Mouse (Mus musculus) v-Abl transformed pro-B cells (cell line): ENCODE results near the gene Ilkap.

Source experiments
- in situ Hi-C, 2 experiments: fragments of 400-800 bp; cut with MboI; formaldehyde crosslinking; loops; one replicate each; pipeline ENCODE4 v1.15.1; 2025; ENCODE audit not compliant: unreplicated experiment in 2 of 2

The Ilkap gene

GRCm38 (mm10) chr1:91415311-91415710, 16.7 kb upstream of the Ilkap start:
- in situ Hi-C loops: loop anchor here in 1 of 2 experiments (10.0 kb wide), 1 partner anchor 171 kb away; no protein-coding TSS in a partner anchor

- in situ Hi-C loops: loop anchor here in 1 of 2 experiments (10.0 kb wide), 1 partner anchor 170 kb away; no protein-coding TSS in a partner anchor
These were observed 16.3 kb upstream of the Ilkap start for GRCm38 (mm10) chr1:91414903-91415302.

DNA sequence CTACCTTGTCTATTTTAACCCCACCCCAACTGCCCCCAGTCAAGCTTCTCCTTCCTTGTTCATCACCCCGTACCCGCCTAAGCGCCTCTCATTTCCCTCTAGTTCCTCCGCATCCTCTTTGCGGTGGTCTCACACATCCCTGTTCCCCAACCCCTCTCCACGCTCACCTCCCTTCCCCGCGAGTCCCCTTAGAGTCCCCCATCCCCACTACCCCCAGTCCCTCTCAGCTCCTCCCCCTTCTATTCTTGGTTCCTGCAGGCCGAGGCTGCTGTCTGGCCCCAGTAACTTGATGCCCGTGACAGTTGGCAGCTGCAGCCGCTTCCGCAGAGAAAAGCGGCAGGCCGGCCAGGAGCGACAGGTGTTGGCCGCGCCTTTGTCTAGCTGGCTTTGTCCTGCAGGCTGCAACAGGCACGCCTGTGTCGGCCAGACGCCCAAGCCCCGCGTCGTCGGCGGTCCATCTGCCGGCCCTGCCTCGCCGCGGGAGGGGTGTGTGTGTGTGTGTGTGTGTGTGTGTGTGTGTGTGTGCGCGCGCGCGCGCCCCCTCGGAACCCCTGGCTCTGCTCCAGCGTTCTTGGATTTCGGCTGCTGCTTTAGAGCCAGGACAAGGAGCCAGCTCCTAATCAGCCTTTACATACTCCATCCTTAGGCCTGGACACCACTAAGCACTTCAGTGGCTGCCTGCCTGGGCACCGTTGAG, 15.4 kb upstream of the Ilkap start, which contains the start of gene Hes6:
Gene Hes6, minus strand, starts transcription at position 141 of the 697 bp plus-strand sequence.
- in situ Hi-C loops: loop anchor here in 1 of 2 experiments (10.0 kb wide), 1 partner anchor 169 kb away; no protein-coding TSS in a partner anchor

GRCm38 (mm10) chr1:91413536-91413897, 14.9 kb upstream of the Ilkap start:
- in situ Hi-C loops: loop anchor here in 1 of 2 experiments (10.0 kb wide), 1 partner anchor 169 kb away; no protein-coding TSS in a partner anchor

GRCm38 (mm10) chr1:91413030-91413506, 14.5 kb upstream of the Ilkap start:
- in situ Hi-C loops: loop anchor here in 1 of 2 experiments (10.0 kb wide), 1 partner anchor 168 kb away; no protein-coding TSS in a partner anchor

DNA sequence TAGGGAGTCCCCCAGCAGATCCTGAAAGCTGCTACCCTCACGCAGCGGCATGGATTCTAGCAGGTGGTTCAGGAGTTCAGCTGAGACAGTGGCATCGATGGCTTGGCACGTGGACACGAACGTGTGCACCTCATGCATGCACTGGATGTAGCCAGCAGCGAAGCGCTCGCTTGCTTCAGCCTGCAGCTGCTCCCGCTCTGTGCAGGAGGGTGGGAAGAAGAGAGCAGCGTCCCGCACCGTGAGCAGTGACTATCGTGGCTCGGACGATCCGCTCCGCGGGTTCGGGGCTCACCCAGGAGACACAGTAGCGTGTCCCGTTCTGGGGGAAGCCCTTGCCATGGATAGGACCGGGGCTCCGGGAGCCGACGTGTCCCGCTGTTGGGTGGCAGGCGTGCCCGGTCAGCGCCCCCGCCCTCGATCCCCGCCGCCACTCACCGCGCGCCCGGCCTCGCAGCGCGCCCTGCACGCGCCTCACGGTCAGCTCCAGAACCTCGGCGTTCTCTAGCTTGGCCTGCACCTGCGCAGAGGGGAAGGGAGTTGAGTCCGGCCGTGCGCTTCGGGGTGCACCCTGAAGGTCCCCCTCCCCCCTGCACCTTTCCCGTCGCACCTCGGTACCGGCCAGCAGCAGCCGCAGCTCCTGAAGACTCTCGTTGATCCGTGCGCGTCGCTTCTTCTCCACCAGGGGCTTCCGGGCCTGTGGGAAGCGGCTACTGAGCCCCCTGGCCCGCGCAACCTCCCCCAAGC, 13.8 kb upstream of the Ilkap start:
- in situ Hi-C loops: loop anchor here in 1 of 2 experiments (10.0 kb wide), 1 partner anchor 168 kb away; no protein-coding TSS in a partner anchor

DNA sequence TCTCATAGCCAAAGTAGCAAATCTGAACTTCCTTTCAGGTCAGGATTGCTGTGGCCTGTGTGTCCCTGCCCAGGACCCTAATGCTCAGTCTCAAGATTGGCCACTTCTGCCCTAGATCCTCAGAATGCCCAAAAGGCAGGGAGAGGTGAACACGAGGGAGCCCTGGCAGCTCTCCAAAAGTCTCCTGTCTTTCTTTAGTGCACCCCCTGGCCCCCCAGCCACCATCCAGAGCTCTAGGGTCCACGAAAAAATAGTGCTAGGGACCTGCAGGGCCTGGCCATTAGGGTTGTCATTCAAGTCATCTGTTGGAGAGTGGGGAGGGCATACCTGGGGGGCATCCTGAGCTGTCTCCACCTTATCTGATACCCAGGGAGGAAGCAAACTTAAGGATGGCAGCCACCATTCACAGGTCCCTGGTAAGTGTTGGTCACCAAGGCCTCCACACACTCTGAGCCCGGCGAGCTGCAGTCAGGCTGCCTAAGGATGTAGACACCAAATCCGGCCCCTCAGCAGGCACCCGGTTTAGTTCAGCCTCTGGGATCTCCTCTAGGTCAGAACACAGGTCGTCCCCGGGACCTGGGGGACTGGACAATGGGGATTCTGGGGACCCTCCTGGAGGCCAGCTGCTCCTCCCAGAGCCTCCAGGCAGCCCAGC, 13.1 kb upstream of the Ilkap start:
- in situ Hi-C loops: loop anchor here in 1 of 2 experiments (10.0 kb wide), 1 partner anchor 167 kb away; no protein-coding TSS in a partner anchor

DNA sequence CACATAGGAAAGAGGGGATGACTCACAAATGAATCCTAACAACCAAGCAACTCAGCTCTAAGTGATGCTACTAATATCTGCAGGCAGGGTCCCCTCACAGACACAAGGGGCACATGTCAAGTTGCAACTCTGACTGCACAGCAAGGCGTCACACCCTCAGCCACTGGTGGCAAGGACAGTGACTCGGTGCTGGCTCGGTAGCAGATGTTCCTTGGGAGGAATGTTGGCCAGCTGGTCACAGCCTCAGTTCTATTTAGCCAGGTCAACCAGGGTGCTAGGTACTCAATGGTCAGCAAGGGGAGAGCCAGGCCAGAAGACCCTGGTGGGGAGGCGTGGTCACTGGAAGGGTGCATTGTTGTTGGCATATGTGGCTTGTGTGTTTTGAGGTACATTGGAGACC, 9.2 kb upstream of the Ilkap start:
- in situ Hi-C loops: no loop called here

- in situ Hi-C loops: no loop called here
These were observed 7.0 kb upstream of the Ilkap start for GRCm38 (mm10) chr1:91405406-91406169.

DNA sequence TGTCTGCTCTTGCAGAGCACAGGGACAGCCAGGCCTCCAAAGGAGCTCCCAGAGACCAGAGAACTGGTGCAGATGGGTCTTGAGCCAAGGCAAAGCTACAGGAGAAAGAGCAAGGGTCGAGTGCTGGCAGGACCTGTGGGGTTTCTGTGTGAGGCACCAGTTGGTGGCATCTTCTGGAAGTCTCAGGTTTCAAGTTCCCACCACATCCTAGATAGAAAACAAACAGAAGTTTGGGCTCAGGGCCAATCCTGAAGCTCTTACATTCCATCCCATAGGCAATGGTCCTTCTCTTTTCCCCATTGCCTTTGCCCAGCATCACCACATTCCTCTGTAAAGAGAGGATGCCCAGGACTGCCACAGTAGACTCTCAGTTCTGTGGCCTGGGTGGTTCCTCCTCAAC, 6.4 kb upstream of the Ilkap start:
- in situ Hi-C loops: no loop called here

- in situ Hi-C loops: no loop called here
These were observed 722 bp downstream of the Ilkap start for GRCm38 (mm10) chr1:91397927-91398259.

- in situ Hi-C loops: no loop called here
These were observed 8.2 kb downstream of the Ilkap start for GRCm38 (mm10) chr1:91390369-91390768.

GRCm38 (mm10) chr1:91381091-91381471, 17.5 kb downstream of the Ilkap start:
- in situ Hi-C loops: no loop called here

- in situ Hi-C loops: no loop called here
These were observed 18.0 kb downstream of the Ilkap start for GRCm38 (mm10) chr1:91380453-91381090.

DNA sequence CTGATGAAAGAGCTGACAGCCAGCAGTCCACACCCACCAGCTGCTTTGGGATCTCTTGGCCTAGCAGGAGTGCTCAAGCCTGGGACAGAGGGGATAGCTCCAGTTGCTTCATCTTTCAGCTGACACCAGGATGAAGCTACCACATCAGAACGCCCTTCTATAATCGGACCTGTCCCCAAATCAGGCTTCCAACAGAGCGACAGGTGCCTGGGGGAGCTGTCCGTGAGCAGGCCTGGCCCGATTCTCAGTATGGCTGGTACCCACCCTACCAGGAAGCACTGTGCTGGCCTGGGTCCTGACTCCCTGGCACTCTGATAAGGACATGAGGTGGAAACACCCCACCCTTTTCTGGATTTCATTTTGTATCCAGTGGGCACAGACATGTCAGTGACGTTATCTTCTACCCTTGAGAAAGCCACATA, 25.2 kb downstream of the Ilkap start:
- in situ Hi-C loops: loop anchor here in 1 of 2 experiments (25.0 kb wide), 1 partner anchor 411 kb away; the partner anchor contains the start of genes Prlh and Rab17

DNA sequence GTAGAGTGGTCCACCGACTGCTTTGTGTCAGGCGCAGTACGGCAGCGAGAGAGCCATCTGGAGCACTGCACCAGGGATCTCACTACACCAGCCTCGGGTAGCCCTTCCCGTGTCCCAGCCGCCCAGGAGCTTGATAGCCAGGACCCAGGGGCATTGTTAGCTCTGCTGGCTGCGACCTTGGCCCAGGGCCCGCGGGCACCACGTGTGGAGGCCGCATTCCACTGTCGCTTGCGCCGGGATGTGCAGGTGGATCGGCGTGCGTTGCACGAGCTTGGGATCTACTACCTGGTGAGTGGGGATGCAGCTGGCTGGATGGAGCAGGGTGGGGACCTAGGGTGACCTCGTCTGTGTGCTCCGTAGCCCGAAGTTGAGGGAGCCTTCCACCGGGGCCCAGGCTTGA, 28.6 kb downstream of the Ilkap start:
- in situ Hi-C loops: loop anchor here in 1 of 2 experiments (25.0 kb wide), 1 partner anchor 408 kb away; the partner anchor contains the start of genes Prlh and Rab17

GRCm38 (mm10) chr1:91369408-91369807, 29.2 kb downstream of the Ilkap start:
- in situ Hi-C loops: loop anchor here (10.0 to 25.0 kb wide), 2 partner anchors 115 to 407 kb away; partner anchors contain the start of genes Prlh (in 1 of the 2) and Rab17 (in 1 of the 2)

- in situ Hi-C loops: loop anchor here (10.0 to 25.0 kb wide), 2 partner anchors 118 to 405 kb away; partner anchors contain the start of genes Prlh (in 1 of the 2) and Rab17 (in 1 of the 2)
These were observed 31.3 kb downstream of the Ilkap start for GRCm38 (mm10) chr1:91367295-91367694.
